Mouse (Mus musculus) c-Kit-positive CD71-positive TER-119-negative erythroid progenitor cells, embryonic 14.5 days (primary cell): ENCODE measurements at regions not wholly inside any gene's neighbourhood (a gene's known extent, or its start where the extent isn't known, plus 50 kb on each side); places are given as distances from the start of the nearest gene placed in this dataset.
A peak's percentile ranks its signal among the peaks of the same experiment; 100 is the strongest.

ENCODE experiments used
- DNase-seq: peaks from one replicate; pipeline ENCODE4 v3.0.0-alpha.2; 2013; ENCODE audit warnings: low read depth

GRCm38 (mm10) chr1:35971435-35972189 lies 96.6 kb upstream of the Hs6st1 start:
- DNase-seq: no peak

- no peak for DNase-seq
Measured at GRCm38 (mm10) chr1:35972190-35972584, 96.0 kb upstream of the Hs6st1 start.

GRCm38 (mm10) chr1:35973386-35973785 lies 94.8 kb upstream of the Hs6st1 start:
- no peak for DNase-seq

- DNase-seq: peak; percentile 44
Measured at GRCm38 (mm10) chr1:35975611-35976208, 92.5 kb upstream of the Hs6st1 start.

GRCm38 (mm10) chr1:35976528-35976927 lies 91.7 kb upstream of the Hs6st1 start:
- DNase-seq: peak; percentile 16

GRCm38 (mm10) chr1:35978116-35978515 lies 90.1 kb upstream of the Hs6st1 start:
- no peak for DNase-seq

- no peak for DNase-seq
Measured at GRCm38 (mm10) chr1:35978766-35979165, 89.4 kb upstream of the Hs6st1 start.

- DNase-seq: no peak
Measured at GRCm38 (mm10) chr1:35981226-35981625, 87.0 kb upstream of the Hs6st1 start.

GRCm38 (mm10) chr1:35983361-35983760 lies 84.8 kb upstream of the Hs6st1 start:
- no peak for DNase-seq

GRCm38 (mm10) chr1:35985318-35985717 lies 82.9 kb upstream of the Hs6st1 start:
- DNase-seq: no peak

GRCm38 (mm10) chr1:35986666-35987065 lies 81.5 kb upstream of the Hs6st1 start:
- DNase-seq: no peak

GRCm38 (mm10) chr1:35992227-35992909 lies 75.8 kb upstream of the Hs6st1 start:
- DNase-seq: no peak

- no peak for DNase-seq
Measured at GRCm38 (mm10) chr1:35992937-35993336, 75.3 kb upstream of the Hs6st1 start.

GRCm38 (mm10) chr1:35995691-35996090 lies 72.5 kb upstream of the Hs6st1 start:
- no peak for DNase-seq

- DNase-seq: no peak
Measured at GRCm38 (mm10) chr1:36001319-36001718, 66.9 kb upstream of the Hs6st1 start.

- DNase-seq: no peak
Measured at GRCm38 (mm10) chr1:36001821-36002220, 66.4 kb upstream of the Hs6st1 start.

- DNase-seq: no peak
Measured at GRCm38 (mm10) chr1:36003592-36003991, 64.6 kb upstream of the Hs6st1 start.

GRCm38 (mm10) chr1:36008598-36008997 lies 59.6 kb upstream of the Hs6st1 start:
- no peak for DNase-seq

GRCm38 (mm10) chr1:36009010-36009619 lies 59.1 kb upstream of the Hs6st1 start:
- no peak for DNase-seq

- DNase-seq: no peak
Measured at GRCm38 (mm10) chr1:36010151-36010550, 58.0 kb upstream of the Hs6st1 start.

GRCm38 (mm10) chr1:36010834-36011233 lies 57.4 kb upstream of the Hs6st1 start:
- DNase-seq: no peak

GRCm38 (mm10) chr1:36012081-36012765 lies 56.0 kb upstream of the Hs6st1 start:
- no peak for DNase-seq
